Mouse (Mus musculus): ENCODE data around the gene Znrf2. TPM values are rescaled to one million over a fixed set of nuclear protein-coding genes. Genes with fewer than 3 reads are reported as not detected.
A peak's percentile ranks its signal among the peaks of the same experiment; 100 is the strongest.

The Znrf2 gene
- total RNA-seq, 2 experiments from 2014 or later: 8.1 to 9.6 TPM

- intact Hi-C loops (cut with DNase I; ENCODE audit: low total_unique reads): no loop called here
- DNase-seq: no peak
These were observed 73.5 kb downstream of the Znrf2 start for GRCm38 (mm10) chr6:54890221-54890620.

DNA sequence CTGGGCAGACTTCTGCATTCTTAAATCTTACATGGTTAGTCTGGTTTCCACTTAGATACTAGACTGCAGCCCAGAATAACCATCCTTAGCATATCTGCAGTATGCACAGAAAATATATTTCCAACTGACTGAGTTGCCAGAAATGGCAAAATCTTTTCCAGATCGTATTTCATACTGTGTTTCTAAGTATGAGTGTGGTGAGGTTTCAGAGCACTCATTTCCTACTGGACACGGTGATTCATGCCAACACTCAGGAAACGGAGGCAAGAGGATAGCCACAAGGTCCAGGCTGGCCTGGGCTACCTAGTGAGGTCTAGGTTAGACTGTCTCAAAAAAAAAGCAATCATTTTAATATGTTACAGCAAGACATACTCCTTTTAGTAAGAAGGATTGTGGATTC lies 74.7 kb downstream of the Znrf2 start:
- intact Hi-C loops (cut with DNase I; ENCODE audit: low total_unique reads): no loop called here
- no peak for DNase-seq

DNA sequence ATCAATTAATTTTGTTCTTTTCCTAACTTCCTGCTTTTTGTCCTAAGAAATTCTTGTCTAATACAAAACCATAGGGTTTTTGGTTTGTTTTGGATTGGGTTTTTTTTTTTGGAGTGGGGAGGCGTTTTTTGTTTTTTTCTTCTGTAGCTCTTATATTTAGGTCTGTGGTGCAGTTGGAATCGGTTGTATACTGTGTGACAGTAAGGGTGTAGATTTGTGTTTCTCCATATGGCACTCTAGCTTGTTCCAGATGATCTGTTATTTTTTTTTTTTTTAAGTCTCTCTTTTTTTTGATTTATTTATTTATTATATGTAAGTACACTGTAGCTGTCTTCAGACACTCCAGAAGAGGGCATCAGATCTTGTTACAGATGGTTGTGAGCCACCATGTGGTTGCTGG lies 83.5 kb downstream of the Znrf2 start:
- DNase-seq: no peak
- intact Hi-C loops (cut with DNase I; ENCODE audit: low total_unique reads): no loop called here

GRCm38 (mm10) chr6:54902547-54902946 lies 85.8 kb downstream of the Znrf2 start:
- DNase-seq: no peak
- intact Hi-C loops (cut with DNase I; ENCODE audit: low total_unique reads): no loop called here

DNA sequence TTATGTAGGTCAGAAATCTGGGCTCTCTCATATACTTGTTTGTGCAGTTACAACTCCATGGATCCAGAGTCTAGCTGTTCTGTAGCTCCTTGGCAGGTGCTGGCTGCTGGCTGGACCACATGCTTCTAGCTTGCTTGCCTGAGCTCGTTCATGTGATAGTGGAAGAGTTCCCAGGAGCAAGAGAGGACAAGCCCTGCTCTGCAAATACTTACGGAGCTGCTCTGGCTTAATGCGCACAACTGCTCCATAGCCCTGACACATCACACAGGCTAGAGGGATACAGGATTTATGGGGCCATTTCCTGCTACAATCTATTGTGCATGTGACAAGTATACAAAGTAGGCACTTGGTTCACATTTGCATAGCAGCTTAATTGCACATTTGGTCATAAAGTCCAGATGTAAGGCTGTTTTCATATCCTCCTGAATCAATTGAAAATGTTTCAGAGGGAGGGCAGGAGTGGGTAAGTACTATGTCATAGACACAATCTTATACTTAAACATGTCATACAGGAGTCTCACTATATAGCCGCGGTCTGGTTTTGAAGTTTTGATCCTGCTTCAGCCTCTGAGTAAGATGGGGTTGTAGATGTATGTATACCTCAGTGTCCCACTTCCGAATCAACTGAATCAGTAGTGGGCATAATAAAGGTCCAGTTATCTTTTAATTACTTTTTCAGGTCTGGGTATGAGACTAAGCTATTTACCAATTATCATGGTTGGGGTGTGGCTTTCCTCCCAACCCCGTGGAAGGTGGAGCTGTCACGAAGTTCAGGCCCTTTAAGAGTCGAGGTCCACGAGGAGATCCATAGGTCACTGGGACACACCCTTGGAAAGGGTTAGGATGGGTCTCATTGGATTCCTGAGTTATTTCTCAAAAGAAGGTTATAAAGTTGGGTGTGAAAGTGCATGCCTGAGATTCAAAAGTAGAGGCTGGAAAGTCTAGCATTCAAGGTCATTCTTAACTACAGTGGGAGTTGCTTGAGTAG lies 89.6 kb downstream of the Znrf2 start:
- intact Hi-C loops (cut with DNase I; ENCODE audit: low total_unique reads): no loop called here

GRCm38 (mm10) chr6:54914977-54915376 lies 98.3 kb downstream of the Znrf2 start:
- intact Hi-C loops (cut with DNase I; ENCODE audit: low total_unique reads): loop anchor here (10.0 kb wide), 3 partner anchors 110 to 250 kb away; no protein-coding TSS in a partner anchor
- no peak for DNase-seq

More for the DNA sequence above, 89.6 kb downstream of the Znrf2 start:
- peak; percentile 68 for DNase-seq

- DNase-seq: no peak
- intact Hi-C loops (cut with DNase I; ENCODE audit: low total_unique reads): loop anchor here (10.0 kb wide), 3 partner anchors 111 to 249 kb away; no protein-coding TSS in a partner anchor
These were observed 99.4 kb downstream of the Znrf2 start for GRCm38 (mm10) chr6:54916163-54916562.

DNA sequence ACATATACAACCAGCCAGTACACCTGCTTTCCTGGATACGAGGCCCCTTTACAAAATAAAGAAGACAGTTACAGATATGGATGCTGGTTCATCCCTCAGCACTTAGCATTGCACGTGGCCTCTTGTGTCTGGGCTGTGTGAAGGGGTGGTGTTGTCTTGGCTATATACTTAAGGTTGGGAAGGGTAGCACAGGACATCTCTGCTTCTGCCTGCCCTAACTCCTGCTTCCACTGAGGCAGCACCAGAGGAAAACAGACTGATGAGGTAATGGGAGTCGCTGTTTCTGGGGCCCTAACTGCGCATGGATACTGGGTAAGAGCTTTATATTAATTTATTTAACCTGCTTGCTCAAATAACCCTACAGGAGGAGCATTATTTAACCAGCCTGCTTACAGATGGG lies 100.2 kb downstream of the Znrf2 start:
- no peak for DNase-seq
- intact Hi-C loops (cut with DNase I; ENCODE audit: low total_unique reads): loop anchor here (10.0 kb wide), 3 partner anchors 112 to 248 kb away; no protein-coding TSS in a partner anchor

- intact Hi-C loops (cut with DNase I; ENCODE audit: low total_unique reads): loop anchor here (10.0 kb wide), 3 partner anchors 113 to 247 kb away; no protein-coding TSS in a partner anchor
These were observed 100.8 kb downstream of the Znrf2 start for GRCm38 (mm10) chr6:54917523-54917922.

DNA sequence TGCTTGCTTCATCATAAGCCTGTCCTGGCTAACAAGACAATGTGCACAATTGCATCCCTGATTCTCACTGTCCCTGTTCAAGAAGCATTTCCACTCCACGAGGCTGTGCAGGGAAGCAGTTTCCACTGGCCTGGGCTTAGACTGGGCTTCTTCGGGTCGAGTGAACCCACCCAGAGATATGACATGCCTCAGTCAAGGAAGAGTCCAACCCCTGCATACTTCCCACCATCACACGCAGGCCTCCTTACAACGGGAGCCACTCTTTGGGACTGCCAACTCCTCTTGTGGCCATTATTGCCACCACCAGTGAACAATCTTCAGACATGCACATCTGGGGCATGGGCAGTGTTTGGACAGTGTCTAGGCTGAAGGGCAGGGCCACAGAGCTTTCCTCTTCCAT lies 101.8 kb downstream of the Znrf2 start:
- no peak for DNase-seq
- intact Hi-C loops (cut with DNase I; ENCODE audit: low total_unique reads): loop anchor here (10.0 kb wide), 3 partner anchors 114 to 246 kb away; no protein-coding TSS in a partner anchor

More at GRCm38 (mm10) chr6:54917523-54917922, 100.8 kb downstream of the Znrf2 start:
- DNase-seq: peak; percentile 37

- intact Hi-C loops (cut with DNase I; ENCODE audit: low total_unique reads): loop anchor here (5.0 kb wide), 2 partner anchors 68 to 88 kb away; partner anchors contain the start of gene Ggct
- DNase-seq: no peak
These were observed 107.8 kb downstream of the Znrf2 start for GRCm38 (mm10) chr6:54924538-54924937.

GRCm38 (mm10) chr6:54925736-54926440 lies 109.2 kb downstream of the Znrf2 start:
- no peak for DNase-seq
- intact Hi-C loops (cut with DNase I; ENCODE audit: low total_unique reads): no loop called here

- no peak for DNase-seq
- intact Hi-C loops (cut with DNase I; ENCODE audit: low total_unique reads): no loop called here
These were observed 110.2 kb downstream of the Znrf2 start for GRCm38 (mm10) chr6:54926899-54927298.

- DNase-seq: no peak
- intact Hi-C loops (cut with DNase I; ENCODE audit: low total_unique reads): no loop called here
These were observed 111.2 kb downstream of the Znrf2 start for GRCm38 (mm10) chr6:54927946-54928345.

DNA sequence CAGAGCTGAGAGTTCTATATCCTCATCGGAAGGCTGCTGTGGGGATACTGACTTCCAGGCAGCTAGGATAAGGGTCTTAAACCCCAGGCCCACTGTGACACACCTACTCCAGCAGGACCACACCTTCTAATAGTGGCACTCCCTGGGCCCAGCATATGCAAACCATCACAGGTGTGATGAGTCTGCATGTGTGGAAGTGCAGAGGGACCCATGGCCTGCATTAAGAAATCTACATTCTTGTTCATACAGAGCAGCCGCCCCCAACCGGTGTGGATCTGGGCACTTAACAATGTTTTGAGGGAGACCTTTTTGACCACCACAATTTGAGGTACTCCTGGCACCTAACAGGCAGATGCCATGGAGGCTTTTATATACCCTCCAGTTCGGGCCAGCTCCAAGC lies 114.9 kb downstream of the Znrf2 start:
- DNase-seq: no peak
- intact Hi-C loops (cut with DNase I; ENCODE audit: low total_unique reads): loop anchor here (5.0 kb wide), 1 partner anchor 36 kb away; no protein-coding TSS in a partner anchor

DNA sequence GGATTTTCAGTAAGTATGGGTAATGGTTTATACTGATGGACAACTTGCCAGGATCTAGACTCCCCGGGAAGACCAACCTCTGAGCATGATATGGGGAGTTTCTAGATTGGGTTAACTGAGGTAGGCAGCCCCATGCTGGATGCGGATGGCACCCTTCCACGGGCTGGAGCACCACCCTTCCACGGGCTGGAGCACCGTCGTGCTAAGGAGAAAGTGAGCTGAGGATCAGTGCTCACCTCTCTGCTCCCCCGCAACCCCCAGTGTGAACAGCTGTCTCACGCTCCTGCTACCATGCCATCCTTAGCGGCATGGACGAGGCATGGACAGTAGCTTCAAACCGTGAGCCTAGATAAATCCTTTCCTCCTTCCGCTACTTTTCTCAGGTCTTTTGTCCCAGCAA lies 115.8 kb downstream of the Znrf2 start:
- no peak for DNase-seq
- intact Hi-C loops (cut with DNase I; ENCODE audit: low total_unique reads): loop anchor here (5.0 kb wide), 1 partner anchor 35 kb away; no protein-coding TSS in a partner anchor

DNA sequence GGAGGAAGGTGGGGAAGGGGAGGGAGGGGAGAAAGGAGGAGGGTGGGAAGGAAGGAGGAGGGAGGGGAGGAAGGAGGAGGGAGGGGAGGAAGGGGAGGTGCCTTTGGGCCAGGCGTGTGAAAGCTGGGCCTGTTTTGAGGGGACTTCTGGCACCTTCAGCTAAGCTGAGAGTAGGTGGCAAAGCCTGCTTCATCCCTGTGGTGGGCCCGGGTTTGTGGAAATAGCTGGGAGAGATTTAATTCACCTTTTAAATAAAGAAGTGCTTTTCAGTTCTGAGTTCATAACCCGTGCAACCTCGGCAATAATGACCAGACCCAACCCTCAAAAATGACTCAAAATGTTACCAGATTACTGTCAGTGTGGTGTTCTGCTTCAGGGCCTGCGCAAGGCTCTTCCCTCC lies 116.5 kb downstream of the Znrf2 start:
- intact Hi-C loops (cut with DNase I; ENCODE audit: low total_unique reads): loop anchor here (5.0 kb wide), 1 partner anchor 34 kb away; no protein-coding TSS in a partner anchor
- no peak for DNase-seq

GRCm38 (mm10) chr6:54933866-54934265 lies 117.2 kb downstream of the Znrf2 start:
- no peak for DNase-seq
- intact Hi-C loops (cut with DNase I; ENCODE audit: low total_unique reads): loop anchor here (5.0 kb wide), 1 partner anchor 33 kb away; no protein-coding TSS in a partner anchor

DNA sequence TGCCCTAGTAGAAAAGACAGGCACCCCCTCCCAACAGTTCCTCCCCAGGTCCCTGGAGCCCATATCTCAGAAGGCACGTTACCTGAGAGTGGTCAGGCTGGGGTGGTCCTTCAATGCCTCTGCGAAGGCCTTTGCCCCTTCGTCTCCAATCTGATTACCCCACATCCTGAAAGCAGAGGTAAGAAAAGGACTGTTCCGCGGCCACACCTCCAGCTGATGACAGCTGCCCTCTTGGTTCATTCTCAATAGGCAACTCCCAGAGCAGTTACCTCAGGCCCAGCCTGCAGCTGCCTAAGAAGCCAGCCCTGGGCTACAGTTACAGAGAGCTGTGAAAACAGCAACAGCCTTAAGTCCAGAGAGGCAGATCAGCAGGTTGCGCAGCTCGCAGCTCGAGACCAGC lies 117.6 kb downstream of the Znrf2 start:
- no peak for DNase-seq
- intact Hi-C loops (cut with DNase I; ENCODE audit: low total_unique reads): loop anchor here (5.0 kb wide), 1 partner anchor 33 kb away; no protein-coding TSS in a partner anchor

DNA sequence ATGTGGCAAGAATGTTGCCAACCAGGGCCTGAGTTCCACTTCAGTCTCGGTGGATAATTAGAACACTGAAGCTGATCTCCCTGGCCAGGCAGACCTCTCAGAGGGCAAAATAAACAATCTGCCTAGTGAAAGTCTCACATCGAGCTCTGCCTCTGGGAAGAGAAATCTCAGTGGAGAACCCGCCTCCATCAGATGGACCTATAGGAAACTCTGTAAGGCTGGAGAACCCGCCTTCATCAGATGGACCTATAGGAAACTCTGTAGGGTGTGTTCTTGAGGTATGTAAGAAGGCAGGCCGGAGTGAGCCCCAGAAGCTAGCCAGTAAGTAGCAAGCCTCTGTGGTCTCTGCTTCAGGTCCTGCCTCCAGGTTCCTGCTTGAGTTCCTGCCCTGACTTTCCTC lies 118.2 kb downstream of the Znrf2 start:
- intact Hi-C loops (cut with DNase I; ENCODE audit: low total_unique reads): loop anchor here (5.0 kb wide), 1 partner anchor 32 kb away; no protein-coding TSS in a partner anchor
- no peak for DNase-seq
